Mouse (Mus musculus) adrenal gland, postnatal 36 days (tissue): ENCODE measurements at regions not wholly inside any gene's neighbourhood (a gene's known extent, or its start where the extent isn't known, plus 50 kb on each side); places are given as distances from the start of the nearest gene placed in this dataset.

Experiments used
- DNase-seq, 2 experiments: peaks; one replicate each; pipeline ENCODE4 v3.0.0; 2021; ENCODE audit warnings: mixed read lengths in 1 of 2

DNA sequence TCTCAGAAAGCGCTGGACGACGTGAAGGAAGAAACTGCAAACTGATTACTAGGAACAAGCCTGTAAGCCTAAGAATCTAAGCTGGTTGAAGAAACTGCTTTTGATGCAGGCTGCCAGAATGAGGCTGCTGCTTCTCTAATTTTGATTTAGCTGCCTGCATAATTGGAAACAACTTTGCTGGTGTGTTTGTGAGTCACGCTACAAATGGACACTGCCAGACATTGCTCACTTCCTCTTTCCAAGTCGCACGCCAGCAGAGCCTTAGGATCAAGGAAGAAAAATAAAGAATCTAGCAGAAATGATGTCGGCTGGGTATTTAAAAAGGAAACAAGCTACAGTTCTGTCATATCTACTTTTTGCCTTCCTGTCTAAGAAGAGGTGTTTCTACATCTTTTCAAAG, 81.0 kb downstream of the A730046J19Rik start:
- DNase-seq, result peak in 1 of 2 experiments; percentile 1

DNA sequence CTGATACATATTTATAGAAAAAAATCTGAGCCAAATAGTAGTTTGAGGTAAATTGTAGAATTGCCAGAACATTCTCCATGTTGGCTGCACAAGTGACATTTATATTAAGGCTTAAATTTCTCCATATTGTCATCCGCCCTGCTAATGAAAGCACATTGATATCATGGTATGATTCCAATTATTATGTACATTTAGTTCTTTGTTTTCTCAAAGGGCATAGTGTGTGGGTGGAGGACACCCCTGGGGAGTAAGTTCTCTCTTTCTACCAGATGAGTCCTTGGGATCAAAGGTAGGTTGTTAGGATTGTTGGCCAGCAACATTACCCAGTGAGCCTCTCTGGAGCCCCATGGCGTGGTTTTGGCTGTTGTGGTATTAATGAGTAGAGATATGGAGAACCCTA, 51.7 kb upstream of the Alg13 start:
- DNase-seq, result no peak
